Mouse (Mus musculus): ENCODE measurements around the gene Dll3. TPM values are rescaled to one million over a fixed set of nuclear protein-coding genes. Genes with fewer than 3 reads are reported as not detected.

Gene Dll3
- polyA plus RNA-seq, 1 experiment from 2014 or later: 0.50 TPM

Other genes with a start within 250 kb of the Dll3 start
- gene Fcgbp, start 231.0 kb downstream of the Dll3 start, polyA plus RNA-seq (2015; fragmentation: Nextera tagmentation; extraction: Ambion mirVana): 0.42 and 0.69 TPM in 2 replicates
- gene 9530053A07Rik, start 172.8 kb downstream of the Dll3 start, polyA plus RNA-seq (2015; fragmentation: Nextera tagmentation; extraction: Ambion mirVana): not detected in 2 replicates
- gene Fbl, start 132.5 kb downstream of the Dll3 start, polyA plus RNA-seq (2015; fragmentation: Nextera tagmentation; extraction: Ambion mirVana): 108 and 115 TPM in 2 replicates
- gene Dyrk1b, start 122.8 kb downstream of the Dll3 start, polyA plus RNA-seq (2015; fragmentation: Nextera tagmentation; extraction: Ambion mirVana): 15.2 and 16.2 TPM in 2 replicates
- 0.85 and 1.2 TPM in 2 replicates for gene Eid2, start 34.4 kb downstream of the Dll3 start, polyA plus RNA-seq (2015; fragmentation: Nextera tagmentation; extraction: Ambion mirVana)
- gene Eid2b, start 24.5 kb downstream of the Dll3 start, polyA plus RNA-seq (2015; fragmentation: Nextera tagmentation; extraction: Ambion mirVana): 9.2 and 9.9 TPM in 2 replicates
- 0.41 and 0.74 TPM in 2 replicates for gene Selenov, start 11.1 kb downstream of the Dll3 start, polyA plus RNA-seq (2015; fragmentation: Nextera tagmentation; extraction: Ambion mirVana)
- 162 and 169 TPM in 2 replicates for gene Timm50, start 9.8 kb upstream of the Dll3 start, polyA plus RNA-seq (2015; fragmentation: Nextera tagmentation; extraction: Ambion mirVana)
- 106 and 109 TPM in 2 replicates for gene Supt5, start 36.5 kb upstream of the Dll3 start, polyA plus RNA-seq (2015; fragmentation: Nextera tagmentation; extraction: Ambion mirVana)
- 840 and 918 TPM in 2 replicates for gene Rps16, start 48.4 kb upstream of the Dll3 start, polyA plus RNA-seq (2015; fragmentation: Nextera tagmentation; extraction: Ambion mirVana)
- gene Plekhg2, start 70.4 kb upstream of the Dll3 start, polyA plus RNA-seq (2015; fragmentation: Nextera tagmentation; extraction: Ambion mirVana): 69.1 and 83.3 TPM in 2 replicates
- 16.1 and 18.4 TPM in 2 replicates for gene Zfp36, start 78.0 kb upstream of the Dll3 start, polyA plus RNA-seq (2015; fragmentation: Nextera tagmentation; extraction: Ambion mirVana)
- gene Med29, start 90.5 kb upstream of the Dll3 start, polyA plus RNA-seq (2015; fragmentation: Nextera tagmentation; extraction: Ambion mirVana): 52.9 and 55.9 TPM in 2 replicates
- gene Paf1, start 90.7 kb upstream of the Dll3 start, polyA plus RNA-seq (2015; fragmentation: Nextera tagmentation; extraction: Ambion mirVana): 97.4 and 108 TPM in 2 replicates
- gene Gmfg, start 135.2 kb upstream of the Dll3 start, polyA plus RNA-seq (2015; fragmentation: Nextera tagmentation; extraction: Ambion mirVana): 13.6 and 15.5 TPM in 2 replicates
- gene Lrfn1, start 149.7 kb upstream of the Dll3 start, polyA plus RNA-seq (2015; fragmentation: Nextera tagmentation; extraction: Ambion mirVana): 2.2 and 2.8 TPM in 2 replicates
- gene Ifnl2, start 208.2 kb upstream of the Dll3 start, polyA plus RNA-seq (2015; fragmentation: Nextera tagmentation; extraction: Ambion mirVana): not detected in 2 replicates
- gene Ifnl3, start 220.6 kb upstream of the Dll3 start, polyA plus RNA-seq (2015; fragmentation: Nextera tagmentation; extraction: Ambion mirVana): not detected in 2 replicates
- gene Sycn, start 238.6 kb upstream of the Dll3 start, polyA plus RNA-seq (2015; fragmentation: Nextera tagmentation; extraction: Ambion mirVana): not detected in 2 replicates
- gene Nccrp1, start 245.0 kb upstream of the Dll3 start, polyA plus RNA-seq (2015; fragmentation: Nextera tagmentation; extraction: Ambion mirVana): 0.18 TPM in 1 of 2 replicates, not detected in the other